Mouse (Mus musculus): ENCODE measurements around the gene Cdk10. TPM values are rescaled to one million over a fixed set of nuclear protein-coding genes. Genes with fewer than 3 reads are reported as not detected.

The Cdk10 gene
- polyA plus RNA-seq (2015; fragmentation: Nextera tagmentation; extraction: Ambion mirVana), result 47.2 and 53.3 TPM in 2 replicates

GRCm38 (mm10) chr8:123224278-123225266 lies at the start of gene Cdk10:
Cdk10 (plus strand) TSS chr8:123224842.
- 2% methylated on average over 58 of the region's 59 CpGs for WGBS
- 0 out of 2 replicates have a peak, but pooled peaks cover 3% of the 10 kb centered on the region for H3K36me3 ChIP-seq (ENCODE audit: control insufficient read depth, insufficient read depth, low read length)
- peaks cover 14% of the 10 kb centered on the region for H3K4me1 ChIP-seq (ENCODE audit: control insufficient read depth, insufficient read depth, low read depth, low read length)
- H3K9ac ChIP-seq (ENCODE audit: low read depth, low read length), result peak within 1 kb of the TSS; percentile 79
- no peaks in the 10 kb centered on the region for H3K9me3 ChIP-seq (ENCODE audit: control insufficient read depth, low read length)
- H3K27ac ChIP-seq (ENCODE audit: low read depth, low read length), result peak within 1 kb of the TSS; percentile 73
- ATAC-seq, result peak; percentile 94
- H3K27me3 ChIP-seq (replicated peaks; ENCODE audit: control insufficient read depth, insufficient read depth, low read length), result no peaks in the 10 kb centered on the region
- peak within 1 kb of the TSS; percentile 72 for H3K4me2 ChIP-seq (ENCODE audit: low read length)
- H3K4me3 ChIP-seq (ENCODE audit: low read length), result peak within 1 kb of the TSS; percentile 59

- 60% methylated on average over 3 of the region's 3 CpGs for WGBS
- H3K4me2 ChIP-seq (ENCODE audit: low read length), result no peak overlapping the region
- no peaks in the 10 kb centered on the region for H3K36me3 ChIP-seq (ENCODE audit: control insufficient read depth, insufficient read depth, low read length)
- no peak for ATAC-seq
- no peaks in the 10 kb centered on the region for H3K27me3 ChIP-seq (replicated peaks; ENCODE audit: control insufficient read depth, insufficient read depth, low read length)
- peaks cover 7% of the 10 kb centered on the region; the same call in 1 of the 2 replicates for H3K9me3 ChIP-seq (ENCODE audit: control insufficient read depth, low read length)
- H3K27ac ChIP-seq (ENCODE audit: low read depth, low read length), result no peak overlapping the region
- no peak overlapping the region for H3K9ac ChIP-seq (ENCODE audit: low read depth, low read length)
- H3K4me3 ChIP-seq (ENCODE audit: low read length), result no peak overlapping the region
- no peaks in the 10 kb centered on the region for H3K4me1 ChIP-seq (ENCODE audit: control insufficient read depth, insufficient read depth, low read depth, low read length)
These were observed 43.3 kb upstream of the Cdk10 start for GRCm38 (mm10) chr8:123181391-123181790.

- Histone ChIP-seq H3K9ac (ENCODE audit: low read depth, low read length) (no peak within 1 kb of the TSS), H3K9me3 (ENCODE audit: control insufficient read depth, low read length) (no peaks in the 10 kb centered on the region), H3K36me3 (ENCODE audit: control insufficient read depth, insufficient read depth, low read length) (no peaks in the 10 kb centered on the region), H3K4me1 (ENCODE audit: control insufficient read depth, insufficient read depth, low read depth, low read length) (no peaks in the 10 kb centered on the region; the same call in 1 of the 2 replicates), H3K27ac (ENCODE audit: low read depth, low read length) (no peak within 1 kb of the TSS), H3K4me3 (ENCODE audit: low read length) (no peak within 1 kb of the TSS), H3K27me3 (replicated peaks; ENCODE audit: control insufficient read depth, insufficient read depth, low read length) (no peaks in the 10 kb centered on the region), H3K4me2 (ENCODE audit: low read length) (no peak within 1 kb of the TSS)
- WGBS, result 54% methylated on average over 19 of the region's 19 CpGs
- ATAC-seq, result no peak
These were observed 38.9 kb upstream of the Cdk10 start, which contains the start of gene Dpep1 for GRCm38 (mm10) chr8:123185566-123186409. Dpep1 (plus strand) TSS chr8:123186242.

- H3K27me3 ChIP-seq (replicated peaks; ENCODE audit: control insufficient read depth, insufficient read depth, low read length), result no peaks in the 10 kb centered on the region
- no peaks in the 10 kb centered on the region for H3K36me3 ChIP-seq (ENCODE audit: control insufficient read depth, insufficient read depth, low read length)
- no peak overlapping the region for H3K9ac ChIP-seq (ENCODE audit: low read depth, low read length)
- no peak overlapping the region for H3K4me2 ChIP-seq (ENCODE audit: low read length)
- no peaks in the 10 kb centered on the region; the same call in 1 of the 2 replicates for H3K4me1 ChIP-seq (ENCODE audit: control insufficient read depth, insufficient read depth, low read depth, low read length)
- 83% methylated on average over 2 of the region's 2 CpGs for WGBS
- ATAC-seq, result no peak
- H3K4me3 ChIP-seq (ENCODE audit: low read length), result no peak overlapping the region
- no peaks in the 10 kb centered on the region for H3K9me3 ChIP-seq (ENCODE audit: control insufficient read depth, low read length)
- H3K27ac ChIP-seq (ENCODE audit: low read depth, low read length), result no peak overlapping the region
These were observed 36.6 kb upstream of the Cdk10 start for GRCm38 (mm10) chr8:123188006-123188405.

GRCm38 (mm10) chr8:123188841-123189240 lies 35.8 kb upstream of the Cdk10 start:
- ATAC-seq, result no peak
- Histone ChIP-seq H3K4me1 (ENCODE audit: control insufficient read depth, insufficient read depth, low read depth, low read length) (no peaks in the 10 kb centered on the region; the same call in 1 of the 2 replicates), H3K36me3 (ENCODE audit: control insufficient read depth, insufficient read depth, low read length) (no peaks in the 10 kb centered on the region), H3K27ac (ENCODE audit: low read depth, low read length) (no peak overlapping the region), H3K27me3 (replicated peaks; ENCODE audit: control insufficient read depth, insufficient read depth, low read length) (no peaks in the 10 kb centered on the region), H3K4me3 (ENCODE audit: low read length) (no peak overlapping the region), H3K9ac (ENCODE audit: low read depth, low read length) (no peak overlapping the region), H3K4me2 (ENCODE audit: low read length) (no peak overlapping the region), H3K9me3 (ENCODE audit: control insufficient read depth, low read length) (no peaks in the 10 kb centered on the region)
- WGBS, result 76% methylated on average over 7 of the region's 7 CpGs

GRCm38 (mm10) chr8:123190678-123191077 lies 34.0 kb upstream of the Cdk10 start:
- H3K27ac ChIP-seq (ENCODE audit: low read depth, low read length), result no peak overlapping the region
- ATAC-seq, result no peak
- H3K9me3 ChIP-seq (ENCODE audit: control insufficient read depth, low read length), result no peaks in the 10 kb centered on the region
- no peak overlapping the region for H3K9ac ChIP-seq (ENCODE audit: low read depth, low read length)
- 3% methylated on average over 9 of the region's 9 CpGs for WGBS
- H3K4me1 ChIP-seq (ENCODE audit: control insufficient read depth, insufficient read depth, low read depth, low read length), result no peaks in the 10 kb centered on the region; the same call in 1 of the 2 replicates
- peak overlapping the region; percentile 37 for H3K4me2 ChIP-seq (ENCODE audit: low read length)
- H3K27me3 ChIP-seq (replicated peaks; ENCODE audit: control insufficient read depth, insufficient read depth, low read length), result no peaks in the 10 kb centered on the region
- no peaks in the 10 kb centered on the region for H3K36me3 ChIP-seq (ENCODE audit: control insufficient read depth, insufficient read depth, low read length)
- H3K4me3 ChIP-seq (ENCODE audit: low read length), result no peak overlapping the region

- no peak overlapping the region for H3K4me3 ChIP-seq (ENCODE audit: low read length)
- 67% methylated on average over 7 of the region's 8 CpGs for WGBS
- no peaks in the 10 kb centered on the region for H3K27me3 ChIP-seq (replicated peaks; ENCODE audit: control insufficient read depth, insufficient read depth, low read length)
- H3K9me3 ChIP-seq (ENCODE audit: control insufficient read depth, low read length), result no peaks in the 10 kb centered on the region
- H3K9ac ChIP-seq (ENCODE audit: low read depth, low read length), result no peak overlapping the region
- no peaks in the 10 kb centered on the region; the same call in 1 of the 2 replicates for H3K4me1 ChIP-seq (ENCODE audit: control insufficient read depth, insufficient read depth, low read depth, low read length)
- no peak for ATAC-seq
- H3K36me3 ChIP-seq (ENCODE audit: control insufficient read depth, insufficient read depth, low read length), result no peaks in the 10 kb centered on the region
- no peak overlapping the region for H3K4me2 ChIP-seq (ENCODE audit: low read length)
- no peak overlapping the region for H3K27ac ChIP-seq (ENCODE audit: low read depth, low read length)
These were observed 32.7 kb upstream of the Cdk10 start for GRCm38 (mm10) chr8:123191908-123192307.

- H3K27ac ChIP-seq (ENCODE audit: low read depth, low read length), result no peak overlapping the region
- WGBS, result 82% methylated on average over 9 of the region's 9 CpGs
These were observed 30.9 kb upstream of the Cdk10 start for GRCm38 (mm10) chr8:123193771-123194170.

More at GRCm38 (mm10) chr8:123193771-123194170, 30.9 kb upstream of the Cdk10 start:
- no peaks in the 10 kb centered on the region for H3K9me3 ChIP-seq (ENCODE audit: control insufficient read depth, low read length)
- no peak overlapping the region for H3K4me2 ChIP-seq (ENCODE audit: low read length)
- no peaks in the 10 kb centered on the region for H3K36me3 ChIP-seq (ENCODE audit: control insufficient read depth, insufficient read depth, low read length)
- no peak overlapping the region for H3K4me3 ChIP-seq (ENCODE audit: low read length)
- H3K9ac ChIP-seq (ENCODE audit: low read depth, low read length), result no peak overlapping the region
- ATAC-seq, result no peak
- H3K4me1 ChIP-seq (ENCODE audit: control insufficient read depth, insufficient read depth, low read depth, low read length), result no peaks in the 10 kb centered on the region; the same call in 1 of the 2 replicates
- no peaks in the 10 kb centered on the region for H3K27me3 ChIP-seq (replicated peaks; ENCODE audit: control insufficient read depth, insufficient read depth, low read length)
